ENCODE assay signal across 9 mouse cellular contexts in the genomic region with DNA sequence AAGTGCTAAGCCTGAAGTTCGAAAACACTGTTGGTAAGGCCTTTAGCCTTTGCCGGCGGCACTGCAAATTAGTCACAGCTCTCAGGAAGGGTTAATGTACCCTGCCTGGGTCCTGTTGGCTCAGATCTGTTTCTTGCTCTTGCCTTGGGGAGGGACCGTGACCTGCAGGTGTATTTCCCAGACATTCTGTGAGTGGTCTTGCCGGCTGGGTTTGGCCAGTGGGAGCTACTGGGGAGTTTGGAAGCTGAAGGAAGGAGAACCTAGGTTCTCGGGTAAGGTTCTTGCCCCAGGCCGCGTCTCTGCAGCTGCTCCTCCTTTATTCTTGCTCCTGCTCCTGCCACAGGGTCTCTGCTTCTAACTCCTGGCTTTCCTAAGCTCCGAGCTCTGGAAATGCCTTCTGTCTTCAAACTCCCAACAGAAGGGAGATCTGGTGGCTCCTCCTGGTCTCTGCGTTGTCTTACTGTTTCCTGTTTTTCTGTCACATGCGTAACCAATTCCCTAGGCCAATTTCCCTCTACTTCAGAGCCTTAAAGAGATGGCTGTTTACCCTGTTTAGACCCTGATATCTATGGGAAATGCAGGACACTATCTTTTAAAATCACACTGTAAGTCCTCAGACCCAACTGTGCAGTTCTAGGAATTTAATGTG. TPM values are rescaled to one million over a fixed set of nuclear protein-coding genes. Genes with fewer than 3 reads are reported as not detected.
DNase-seq lines count a peak whose midpoint lies in the region; ATAC-seq lines count a peak whose summit lies in the region.
"Had no signal": no experiment of that assay in that cellular context is flagged by ENCODE, and none has a peak within 500 bp of the region (broad histone marks: within the 10 kb centered on the region; RNA-seq: fewer than 3 reads in every experiment).

No protein-coding gene starts in this region.

- H3K4me3 ChIP-seq in kidney, embryonic 14.5 days (ENCODE audit: low read length): peak overlapping the region; percentile 3; the same call in 1 of the 2 replicates
- peak overlapping the region in 1 of 2 experiments; percentile 8; a peak in 1 of 4 replicates for H3K4me3 ChIP-seq in heart, embryonic 14.5 days (ENCODE audit: control insufficient read depth in 1 of 2, insufficient read depth in 1 of 2, low read depth in 1 of 2, low read length in 2 of 2)
- peak overlapping the region; percentile 57 for H3K4me3 ChIP-seq in liver, embryonic 15.5 days (replicated peaks)
- H3K4me3 ChIP-seq: neural tube, embryonic 12.5 days had no signal

- no peaks in the 10 kb centered on the region for H3K9me3 ChIP-seq in kidney, embryonic 14.5 days (ENCODE audit: control insufficient read depth, low read length)
- H3K9me3 ChIP-seq in heart, embryonic 14.5 days (ENCODE audit: control insufficient read depth, low read length): no peaks in the 10 kb centered on the region
- no peaks in the 10 kb centered on the region for H3K9me3 ChIP-seq in liver, embryonic 15.5 days (replicated peaks)
- H3K9me3 ChIP-seq: neural tube, embryonic 12.5 days had no signal

- no peak for DNase-seq in kidney, postnatal 10 days
- peak; percentile 31 for DNase-seq in brain, adult 2 months (ENCODE audit: low read depth, low spot score)
- no peak for DNase-seq in left cerebral cortex, postnatal 36 days (ENCODE audit: low spot score in 2 of 2)
- DNase-seq in urinary bladder, postnatal 36 days (ENCODE audit: low spot score in 2 of 2): no peak
- no peak for DNase-seq in frontal cortex, adult 2 months (ENCODE audit: extremely low spot score in 1 of 2, low spot score in 1 of 2)

- H3K9ac ChIP-seq in kidney, embryonic 14.5 days (ENCODE audit: low read depth, low read length): peak overlapping the region; percentile 9; the same call in 1 of the 2 replicates
- H3K9ac ChIP-seq in heart, embryonic 14.5 days (ENCODE audit: low read length): peak overlapping the region; percentile 42
- H3K9ac ChIP-seq in liver, embryonic 15.5 days: peak overlapping the region; percentile 67
- H3K9ac ChIP-seq: neural tube, embryonic 12.5 days had no signal

- no peaks in the 10 kb centered on the region for H3K27me3 ChIP-seq in kidney, embryonic 14.5 days (ENCODE audit: control insufficient read depth, insufficient read depth, low read length)
- H3K27me3 ChIP-seq in heart, embryonic 14.5 days (ENCODE audit: control insufficient read depth, insufficient read depth, low read length): no peaks in the 10 kb centered on the region
- no peaks in the 10 kb centered on the region for H3K27me3 ChIP-seq in liver, embryonic 15.5 days
- H3K27me3 ChIP-seq: neural tube, embryonic 12.5 days had no signal

- WGBS in kidney, embryonic 14.5 days: 34% methylated on average over 11 of the region's 11 CpGs
- WGBS in heart, embryonic 14.5 days: 52% methylated on average over 11 of the region's 11 CpGs
- 27% methylated on average over 11 of the region's 11 CpGs for WGBS in liver, embryonic 15.5 days (ENCODE audit: insufficient replicate concordance)

- peak overlapping the region; percentile 12 for H3K4me2 ChIP-seq in kidney, embryonic 14.5 days (replicated peaks; ENCODE audit: low read depth, low read length)
- H3K4me2 ChIP-seq in heart, embryonic 14.5 days (ENCODE audit: low read length): peak overlapping the region; percentile 36
- peak overlapping the region; percentile 78 for H3K4me2 ChIP-seq in liver, embryonic 15.5 days
- H3K4me2 ChIP-seq: neural tube, embryonic 12.5 days had no signal

- H3K27ac ChIP-seq in kidney, embryonic 14.5 days (ENCODE audit: low read depth, low read length): peak overlapping the region; percentile 63; the same call in 1 of the 2 replicates
- peak overlapping the region; percentile 50 to 59 for H3K27ac ChIP-seq in heart, embryonic 14.5 days (replicated peaks in 1 of 2; ENCODE audit: control insufficient read depth in 1 of 2, insufficient read depth in 1 of 2, low read depth in 2 of 2, low read length in 2 of 2)
- peak overlapping the region; percentile 96 for H3K27ac ChIP-seq in liver, embryonic 15.5 days (replicated peaks)
- H3K27ac ChIP-seq: neural tube, embryonic 12.5 days had no signal

- ATAC-seq in kidney, embryonic 14.5 days (ENCODE audit: low FRiP score, low TSS enrichment): no peak
- no peak for ATAC-seq in heart, embryonic 14.5 days (ENCODE audit: insufficient number of reproducible peaks, insufficient read depth, low FRiP score, low read depth)
- ATAC-seq in liver, embryonic 15.5 days (ENCODE audit: insufficient read depth): 0 out of 2 replicates have a peak, but pooled peaks have one; percentile 1

- H3K36me3 ChIP-seq in kidney, embryonic 14.5 days (ENCODE audit: control insufficient read depth, insufficient read depth, low read length): no peaks in the 10 kb centered on the region
- H3K36me3 ChIP-seq in heart, embryonic 14.5 days (ENCODE audit: control insufficient read depth, insufficient read depth, low read length): no peaks in the 10 kb centered on the region
- peaks cover 15% of the 10 kb centered on the region for H3K36me3 ChIP-seq in liver, embryonic 15.5 days (replicated peaks)
- H3K36me3 ChIP-seq: neural tube, embryonic 12.5 days had no signal

- intact Hi-C loops in left cerebral cortex, postnatal 36 days (cut with DNase I): no loop called here

- H3K4me1 ChIP-seq in kidney, embryonic 14.5 days (ENCODE audit: control insufficient read depth, insufficient read depth, low read length): peaks cover 45% of the 10 kb centered on the region
- H3K4me1 ChIP-seq in heart, embryonic 14.5 days (ENCODE audit: control insufficient read depth in 2 of 2, insufficient read depth in 2 of 2, low read length in 2 of 2): peaks cover 16 to 35% of the 10 kb centered on the region in 2 experiments
- peaks cover 86% of the 10 kb centered on the region for H3K4me1 ChIP-seq in liver, embryonic 15.5 days (replicated peaks)

RNA-seq across cellular contexts. Expression of gene Cyth3, which starts 3.8 kb away (rescaled TPM):
- 35.7 and 64.9 TPM in 2 replicates for polyA plus RNA-seq in kidney, embryonic 14.5 days (2014; fragmentation: Nextera tagmentation; extraction: Ambion mirVana)
- 49.2 and 56.2 TPM in 2 replicates for polyA plus RNA-seq in heart, embryonic 14.5 days (2014; fragmentation: Nextera tagmentation; extraction: Ambion mirVana)
- polyA plus RNA-seq in liver, embryonic 15.5 days (2015; fragmentation: Nextera tagmentation; extraction: Ambion mirVana): 35.7 and 37.5 TPM in 2 replicates
- 10 to 100 TPM; 37.4 to 39.6 TPM for total RNA-seq in left cerebral cortex, postnatal 36 days (2021)
- 28.5 and 29.1 TPM in 2 replicates for polyA plus RNA-seq in frontal cortex, adult 2 months (2012; rRNA removed)

Comparison
In these comparisons a context has a peak if more than half of its experiments do, and no peak if none do; other contexts are left out.
1. H3K4me2 ChIP-seq: peak in every context shown above with its lines; median percentile 78 in liver, embryonic 15.5 days; 36 in heart, embryonic 14.5 days; 12 in kidney, embryonic 14.5 days.
2. H3K9ac ChIP-seq: peak in every context shown above with its lines; median percentile 67 in liver, embryonic 15.5 days; 42 in heart, embryonic 14.5 days; 9 in kidney, embryonic 14.5 days.